Mouse (Mus musculus) cerebellum, adult 9-11 months (tissue): ENCODE results near the gene Sec11a.
A peak's percentile ranks its signal among the peaks of the same experiment; 100 is the strongest.
"Not testable (repeated sequence)": the region's sequence is repeated elsewhere in the genome, so short reads cannot be mapped to it uniquely, and the experiment has no call there.

Experiments
- DNase-seq: peaks from one replicate; pipeline ENCODE4 v3.0.0; 2022

Gene Sec11a

DNA sequence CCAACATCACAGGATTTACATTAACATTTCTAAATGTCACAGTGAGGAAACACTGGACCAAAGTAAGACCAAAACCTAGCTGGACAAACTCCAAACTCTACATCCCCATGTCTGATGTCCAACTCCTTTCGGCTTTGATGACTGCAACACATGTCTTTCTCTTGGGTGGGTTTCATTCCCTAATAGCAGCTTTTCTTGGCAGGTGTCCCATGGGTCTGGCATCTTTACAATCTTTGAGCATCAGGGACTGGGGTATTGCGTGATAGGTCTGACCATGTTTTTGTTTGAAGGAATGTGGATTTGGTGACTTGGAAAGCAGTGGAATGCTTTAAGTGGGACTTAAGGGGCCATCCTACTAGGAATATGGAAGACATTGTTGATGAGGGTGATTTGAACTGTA is 9.3 kb upstream of the Sec11a start:
- DNase-seq: no peak

GRCm38 (mm10) chr7:80954251-80954650 is 6.7 kb upstream of the Sec11a start:
- DNase-seq: no peak

- DNase-seq: no peak
These were observed 4.6 kb upstream of the Sec11a start for GRCm38 (mm10) chr7:80952140-80952539.

DNA sequence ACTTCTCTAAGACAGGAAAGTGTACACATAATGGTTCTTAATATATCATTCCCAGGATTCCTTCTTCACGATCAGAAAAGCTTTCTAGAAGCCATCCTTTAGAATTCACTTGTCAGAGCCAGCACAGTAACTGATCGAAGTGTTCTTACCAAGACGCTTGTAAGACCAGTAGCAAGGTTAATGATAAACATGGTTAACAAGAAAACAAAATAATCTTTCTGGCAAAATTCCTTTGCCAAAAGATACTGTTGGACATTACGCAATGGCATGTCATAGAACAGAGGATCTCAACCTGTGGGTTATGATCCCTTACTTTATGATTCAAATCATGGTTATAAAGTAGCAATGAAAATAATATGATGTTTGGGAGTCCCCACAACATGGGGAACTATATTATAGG is 3.9 kb upstream of the Sec11a start:
- DNase-seq: no peak

GRCm38 (mm10) chr7:80939808-80940207 is 7.8 kb downstream of the Sec11a start:
- no peak for DNase-seq

- DNase-seq: not testable (repeated sequence)
These were observed 10.3 kb downstream of the Sec11a start for GRCm38 (mm10) chr7:80937304-80937666.

DNA sequence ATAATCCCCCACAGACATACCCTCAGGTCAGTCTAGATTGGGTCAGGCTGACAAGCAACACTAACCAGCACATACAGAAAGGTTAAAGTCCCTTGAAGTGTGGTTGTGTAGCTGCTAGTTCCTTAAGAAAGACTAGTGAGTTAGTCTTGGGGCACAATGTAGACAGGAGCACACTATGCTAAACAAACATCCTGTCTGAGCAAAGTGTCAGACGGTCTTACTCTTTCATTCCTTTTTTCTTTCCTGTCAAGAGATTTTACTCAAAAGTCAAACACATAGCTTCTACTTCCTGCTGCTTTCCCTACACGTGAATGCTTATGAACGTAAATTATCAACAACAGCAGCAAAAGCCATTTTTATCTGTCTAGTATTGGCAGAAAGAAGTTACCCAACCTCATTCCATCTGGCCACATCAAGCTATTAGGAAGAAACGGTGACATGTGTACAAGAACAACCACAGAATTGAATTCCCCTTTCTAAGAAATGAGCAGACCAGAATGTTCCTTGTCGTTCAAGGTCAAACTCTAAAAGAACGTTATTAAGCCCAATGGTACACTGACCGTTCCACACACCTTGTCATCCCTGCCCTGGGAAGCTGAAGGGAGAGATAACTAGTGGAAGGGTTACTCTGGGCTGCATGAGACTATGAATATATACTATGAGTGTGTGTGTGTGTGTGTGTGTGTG is 10.8 kb downstream of the Sec11a start:
- not testable (repeated sequence) for DNase-seq

- DNase-seq: no peak
These were observed 11.7 kb downstream of the Sec11a start for GRCm38 (mm10) chr7:80935834-80936233.

- DNase-seq: no peak
These were observed 14.8 kb downstream of the Sec11a start for GRCm38 (mm10) chr7:80932777-80933176.

DNA sequence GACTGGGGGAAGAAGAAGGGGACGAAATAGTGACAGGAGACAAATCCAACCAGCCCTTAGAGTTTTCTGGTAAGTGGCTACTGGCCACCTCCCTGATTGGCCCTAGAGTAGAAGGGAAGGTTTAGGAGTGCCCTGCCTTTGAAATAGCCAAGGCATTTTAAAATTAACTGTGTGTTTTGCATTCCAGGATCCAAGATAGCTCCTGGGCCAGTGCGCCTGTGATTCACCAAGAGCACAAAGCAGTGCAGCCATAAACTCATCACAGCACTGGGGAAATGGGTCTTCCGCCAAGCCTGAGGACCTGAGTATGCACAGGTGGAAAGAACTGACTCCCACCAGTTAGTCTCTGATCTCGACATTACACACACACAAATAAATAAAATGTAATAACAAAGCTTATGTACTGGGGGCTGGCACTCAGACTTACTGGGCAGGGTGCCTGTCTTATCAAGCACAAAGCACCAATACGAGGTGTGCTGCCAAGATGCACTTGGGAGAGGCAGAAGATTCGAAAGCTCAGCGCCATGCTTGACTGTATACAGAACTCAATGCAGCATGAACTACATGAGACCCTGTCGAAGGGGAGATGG is 15.9 kb downstream of the Sec11a start:
- DNase-seq: no peak

DNA sequence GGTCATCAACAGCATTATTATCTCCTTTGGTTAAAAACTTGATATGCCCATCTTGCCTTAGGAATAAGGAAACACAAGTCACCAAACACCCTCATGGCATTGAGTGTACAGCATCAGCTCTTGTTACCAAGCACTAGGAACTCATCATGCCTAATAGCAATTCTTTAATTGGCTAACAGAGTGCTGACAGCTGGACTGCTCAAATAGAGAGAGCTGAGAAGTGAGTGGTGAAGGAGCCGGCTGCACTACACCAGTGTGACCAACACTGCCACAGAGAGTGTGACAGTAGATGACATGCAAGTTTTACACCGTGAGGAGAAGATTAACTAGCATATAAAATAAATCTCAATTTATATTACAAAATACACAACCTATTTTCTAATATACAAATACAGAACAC is 24.4 kb downstream of the Sec11a start:
- no peak for DNase-seq

GRCm38 (mm10) chr7:80919647-80920008 is 28.0 kb downstream of the Sec11a start:
- no peak for DNase-seq

GRCm38 (mm10) chr7:80918982-80919646 is 28.5 kb downstream of the Sec11a start:
- no peak for DNase-seq

DNA sequence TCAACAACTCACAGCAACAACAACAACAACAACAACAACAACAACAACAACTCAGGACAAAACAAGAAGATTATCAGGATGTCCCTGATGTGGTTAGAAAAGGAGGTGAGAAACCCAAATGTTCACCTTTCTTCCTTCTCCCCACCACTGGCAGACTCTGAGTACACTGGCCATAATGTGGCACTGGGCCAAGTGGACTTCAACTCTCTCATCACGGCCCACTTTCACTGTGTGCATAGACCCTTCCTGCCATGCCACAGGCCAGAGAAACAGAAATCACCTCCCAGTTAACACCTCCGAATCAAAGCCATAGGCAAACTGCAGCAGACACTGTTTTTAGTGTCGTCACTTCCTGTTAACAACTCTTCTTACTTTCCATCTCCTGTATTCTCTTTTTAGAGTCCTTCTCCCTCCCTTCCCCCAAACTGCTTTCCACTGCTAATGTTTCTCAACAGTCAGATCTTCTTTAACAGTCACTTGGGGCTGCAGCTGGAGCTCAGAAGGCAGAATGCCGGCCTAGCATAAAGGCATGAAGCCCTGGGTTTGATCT is 29.6 kb downstream of the Sec11a start:
- no peak for DNase-seq

DNA sequence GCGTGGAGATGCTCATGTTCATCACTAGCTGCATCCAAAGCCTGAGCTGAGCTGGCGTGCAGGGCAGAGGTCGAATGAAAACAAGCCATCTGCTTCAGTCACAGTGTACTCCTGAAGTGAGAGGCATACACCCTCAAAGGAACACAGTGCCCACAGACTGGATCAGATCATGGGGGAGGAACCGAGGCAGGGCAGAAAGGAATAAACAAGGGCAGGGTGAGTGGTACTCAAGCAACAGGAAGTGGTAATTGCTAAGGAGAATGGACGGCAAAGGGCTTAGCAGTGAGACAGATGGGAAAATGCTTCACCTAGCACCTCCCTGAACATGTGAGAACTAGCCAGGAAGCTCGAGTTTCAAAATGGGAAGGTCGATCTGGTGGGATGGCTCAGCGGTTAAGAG is 35.1 kb downstream of the Sec11a start:
- no peak for DNase-seq

DNA sequence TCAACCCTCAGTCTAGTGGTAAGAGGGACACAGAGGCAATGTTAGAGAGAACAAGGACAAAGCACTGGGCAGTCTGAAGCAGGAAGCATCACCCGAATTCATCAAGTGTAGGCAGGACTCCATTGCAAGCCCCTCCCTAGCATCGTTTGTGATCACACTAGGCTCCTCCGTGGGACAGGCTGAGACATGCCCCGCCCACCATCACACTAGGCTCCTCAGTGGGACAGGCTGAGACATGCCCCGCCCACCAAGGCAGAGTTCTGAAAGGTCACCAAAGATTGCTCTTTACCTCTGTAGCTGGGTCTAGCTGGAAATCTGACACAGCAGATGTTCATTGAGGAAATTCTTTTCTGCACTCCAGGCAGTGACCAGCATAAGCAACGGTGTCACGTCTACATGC is 36.5 kb downstream of the Sec11a start:
- DNase-seq: no peak

DNA sequence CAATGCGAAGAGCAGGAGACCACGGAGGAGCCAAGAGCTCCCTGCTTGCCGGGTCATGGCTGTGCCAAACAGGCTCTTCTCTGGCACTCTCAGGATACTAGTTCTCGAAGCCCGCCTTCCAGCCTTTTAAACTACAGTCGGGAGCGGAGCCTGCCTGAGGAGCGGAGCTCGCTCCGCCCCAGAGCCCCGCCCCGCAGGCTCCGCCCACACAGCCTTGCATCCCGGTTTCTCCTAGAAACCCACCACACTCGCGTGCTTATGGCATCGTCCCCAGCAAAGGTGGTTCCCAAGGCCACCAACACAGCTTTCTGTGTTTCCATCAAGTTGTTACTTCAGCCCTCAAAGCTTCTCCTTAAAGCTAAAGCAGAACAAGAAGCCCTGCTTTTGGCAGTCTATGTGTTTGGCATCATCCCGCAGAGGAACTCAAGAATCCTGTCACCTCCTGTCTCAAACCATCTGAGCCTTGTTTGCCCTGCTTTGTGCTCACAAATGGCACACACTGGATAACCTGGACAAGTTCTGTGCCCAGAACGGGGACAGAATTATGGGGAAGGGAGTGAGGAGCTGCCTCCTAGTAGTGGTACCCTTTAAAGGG is 42.6 kb downstream of the Sec11a start, which contains the start of gene Nmb:
TSS of gene Nmb (minus strand) at position 156 of the 595 bp plus-strand sequence.
- DNase-seq: peak; percentile 67

GRCm38 (mm10) chr7:80903625-80904422 is 43.8 kb downstream of the Sec11a start:
- no peak for DNase-seq

DNA sequence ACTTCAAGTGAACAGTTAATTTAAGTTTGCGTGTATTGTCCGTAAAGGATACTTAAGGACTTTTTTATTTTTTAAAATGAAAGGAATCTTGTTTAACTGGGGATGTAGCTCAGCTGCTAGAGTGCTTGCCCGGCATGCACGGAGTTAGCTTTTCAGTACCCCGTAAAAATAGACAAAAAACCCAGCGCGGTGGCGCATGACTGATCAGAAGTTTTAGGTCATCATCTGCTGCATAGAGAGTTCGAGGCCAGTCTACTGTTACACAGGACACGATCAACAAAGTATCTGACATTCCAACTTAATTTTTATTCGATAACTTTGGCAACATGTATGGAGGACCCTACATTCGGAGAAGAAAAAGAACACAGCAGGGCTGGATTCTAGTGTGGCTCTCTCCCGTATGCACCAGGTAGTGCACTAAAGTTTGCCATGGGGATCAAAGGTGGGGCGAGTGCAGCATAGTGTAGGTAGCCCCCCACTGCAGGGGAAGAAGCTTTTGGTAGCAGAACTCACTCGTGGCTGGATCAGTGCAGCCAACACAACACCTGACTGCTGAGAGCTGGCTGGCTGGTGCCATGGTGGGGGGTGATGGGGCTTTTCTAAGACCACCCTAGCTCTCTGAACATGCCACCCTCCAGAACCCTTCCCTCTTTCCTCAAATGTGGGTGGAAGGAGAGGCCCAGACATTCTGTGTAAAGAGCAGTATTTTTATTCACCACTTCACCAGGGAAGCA is 45.9 kb downstream of the Sec11a start:
- no peak for DNase-seq

DNA sequence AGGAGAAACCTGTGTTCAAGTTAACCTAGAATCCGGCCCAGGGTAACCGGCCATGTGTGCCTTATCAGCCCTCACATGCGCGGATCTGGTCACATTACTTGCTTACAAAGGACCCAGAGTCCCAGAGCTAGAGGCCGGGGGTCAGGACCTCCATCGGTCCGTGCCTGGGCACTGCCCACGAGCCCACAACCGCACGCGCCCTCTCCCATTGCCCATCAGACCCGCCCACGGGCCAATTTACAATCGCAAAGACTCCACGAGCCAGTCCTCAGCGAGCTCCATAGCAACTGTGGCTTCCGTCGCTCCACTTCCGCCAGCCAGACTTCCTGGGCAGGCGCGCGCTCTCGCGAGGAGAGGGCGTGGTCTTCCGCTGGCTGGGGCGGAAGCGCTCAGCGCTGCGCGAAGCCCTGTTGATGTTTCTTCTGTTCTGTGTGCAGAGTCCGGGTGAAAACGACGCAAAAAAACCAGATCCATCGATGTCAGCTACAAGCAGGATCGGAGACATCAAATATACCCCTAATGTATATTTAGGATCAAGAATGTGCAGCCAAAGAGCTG is 46.6 kb downstream of the Sec11a start, which contains the start of gene Wdr73:
TSS of gene Wdr73 (minus strand) at position 326 of the 558 bp plus-strand sequence.
- peak; percentile 86 for DNase-seq

- no peak for DNase-seq
These were observed 49.9 kb downstream of the Sec11a start for GRCm38 (mm10) chr7:80897721-80898120.

DNA sequence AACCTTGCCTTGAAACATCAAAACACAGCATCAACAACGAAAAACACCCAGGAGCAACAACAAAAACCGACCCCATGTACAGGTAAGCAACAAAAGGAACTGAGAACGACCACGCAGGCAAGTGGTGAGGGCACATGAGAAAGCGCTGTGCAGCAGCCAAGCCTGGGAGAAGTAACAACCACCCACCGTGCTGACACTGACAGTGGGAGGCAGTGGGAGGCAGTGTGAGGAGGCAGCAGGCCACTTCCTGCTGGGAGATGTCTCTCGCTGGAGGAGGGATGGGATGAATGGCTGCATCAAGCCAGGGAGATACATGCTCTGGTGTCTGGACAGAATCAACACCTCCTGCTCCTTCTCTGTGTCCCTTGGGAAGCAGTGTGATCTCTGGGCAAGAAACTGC is 50.4 kb downstream of the Sec11a start:
- DNase-seq: no peak
